Mouse (Mus musculus): ENCODE measurements around the gene Tcf12. TPM values are rescaled to one million over a fixed set of nuclear protein-coding genes. Genes with fewer than 3 reads are reported as not detected.

Gene Tcf12
- total RNA-seq, 2 experiments from 2014 or later = 69.6 to 70.4 TPM

- intact Hi-C loops (cut with DNase I) = no loop called here
- DNase-seq = no peak
Measured at GRCm38 (mm10) chr9:71931965-71932364, 179.7 kb downstream of the Tcf12 start.

DNA sequence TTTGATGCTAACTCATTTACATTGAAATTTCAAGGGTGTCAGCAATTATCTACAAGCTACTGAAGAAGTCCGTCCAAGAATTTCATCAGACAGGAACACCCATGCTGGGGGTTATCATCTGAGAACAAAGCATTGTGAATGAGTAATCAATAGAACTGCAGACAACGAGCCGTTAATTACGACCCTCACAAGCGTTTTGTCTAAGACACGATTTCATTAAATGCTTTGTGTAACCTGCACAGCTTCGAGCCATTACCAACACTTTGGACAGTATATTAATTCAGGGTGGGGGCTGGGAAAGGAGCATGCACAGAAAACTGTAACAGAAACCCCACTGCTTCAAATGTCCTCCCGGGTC is 180.3 kb downstream of the Tcf12 start:
- no peak for DNase-seq
- intact Hi-C loops (cut with DNase I) = no loop called here

GRCm38 (mm10) chr9:71930431-71931357 is 181.0 kb downstream of the Tcf12 start:
- intact Hi-C loops (cut with DNase I) = no loop called here
- DNase-seq = no peak

DNA sequence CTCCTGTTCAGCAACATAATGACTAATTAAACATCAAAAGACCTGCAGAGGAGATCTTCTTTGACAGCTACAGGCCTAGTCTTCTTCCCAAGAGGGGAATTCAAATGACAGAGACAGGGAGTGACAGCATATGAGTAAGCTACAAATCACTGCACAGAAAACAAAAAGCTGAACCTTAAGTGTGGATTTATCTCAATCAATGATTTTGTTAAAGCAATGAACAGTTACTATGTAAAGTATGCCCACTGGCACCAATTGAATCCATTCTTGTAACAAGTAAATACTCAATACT is 195.1 kb downstream of the Tcf12 start:
- no peak for DNase-seq
- intact Hi-C loops (cut with DNase I) = no loop called here

DNA sequence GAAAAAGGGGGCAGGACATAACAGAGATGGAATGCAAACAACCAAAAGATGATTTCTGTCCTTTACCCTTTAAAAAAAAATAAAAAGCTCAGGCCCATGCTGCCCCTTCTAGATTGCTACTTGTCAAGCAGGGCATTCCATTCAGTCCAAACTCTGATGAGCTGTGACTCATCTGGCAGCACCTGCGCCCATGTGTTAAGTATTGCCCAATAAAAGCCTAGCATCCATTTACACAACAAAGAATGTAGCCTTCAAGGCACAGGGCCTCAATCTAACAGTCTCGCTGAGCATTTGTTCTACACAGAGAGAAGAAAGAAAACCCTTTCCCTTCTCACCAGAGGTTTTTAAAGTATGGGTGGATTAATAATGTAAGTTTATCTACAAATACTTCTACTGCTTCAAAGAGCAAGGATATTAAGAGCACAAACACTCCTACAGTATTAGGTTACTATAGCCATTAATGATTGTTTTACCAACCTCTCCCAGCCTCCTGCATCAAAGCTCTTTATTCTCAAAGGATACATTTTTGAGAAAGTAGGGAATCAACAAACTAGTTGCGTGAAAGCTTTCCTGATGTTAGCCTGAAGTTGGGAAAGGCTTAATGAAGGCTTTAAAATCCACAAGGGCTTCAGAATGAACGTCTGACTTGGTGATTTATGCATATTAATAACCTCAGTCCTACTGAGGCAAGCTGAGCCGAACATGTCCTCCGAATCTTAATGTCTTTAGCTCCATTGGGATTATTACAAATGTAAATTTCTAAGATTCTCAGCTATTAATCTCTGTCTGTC is 195.6 kb downstream of the Tcf12 start:
- intact Hi-C loops (cut with DNase I) = no loop called here
- DNase-seq = peak; percentile 24 to 36

DNA sequence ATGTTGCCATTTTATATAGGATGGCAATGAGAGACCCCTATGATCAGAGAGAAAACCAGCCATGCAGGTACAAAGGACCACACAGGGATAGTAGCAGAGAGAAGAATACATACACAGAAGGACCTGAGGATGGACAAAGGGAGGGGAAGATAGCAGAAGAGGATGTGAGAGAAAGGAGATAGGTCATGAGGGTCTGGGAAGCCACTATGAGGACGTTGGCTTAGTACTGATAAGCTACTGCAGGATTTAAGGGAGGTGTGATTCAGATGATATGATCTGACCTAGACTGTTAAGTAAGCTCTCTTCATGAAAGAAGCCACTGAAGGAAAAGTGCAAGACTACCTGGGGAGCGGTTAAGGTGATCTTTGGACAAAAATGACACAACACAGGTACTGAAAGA is 205.1 kb downstream of the Tcf12 start:
- DNase-seq = no peak
- intact Hi-C loops (cut with DNase I) = loop anchor here (5.0 kb wide), 1 partner anchor 51 kb away; no protein-coding TSS in a partner anchor

DNA sequence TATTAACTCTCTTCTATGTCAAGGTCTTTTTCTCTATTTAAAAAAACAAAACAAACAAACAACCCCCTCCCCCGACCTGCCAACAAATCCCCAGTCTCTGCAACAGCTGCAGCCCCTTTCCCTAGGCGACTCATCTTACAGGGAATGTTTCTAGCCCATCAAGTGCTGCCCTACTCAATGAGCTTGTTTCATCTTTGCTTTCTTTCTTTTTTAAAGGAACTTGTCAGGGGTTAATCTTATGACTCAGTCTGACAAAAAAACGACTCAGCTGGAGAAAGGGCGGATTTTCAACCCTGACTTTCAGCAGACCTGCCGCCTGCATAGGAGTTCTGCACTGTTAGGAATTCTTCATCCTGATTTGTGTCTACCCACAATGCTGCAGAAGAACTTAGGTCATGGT is 212.8 kb downstream of the Tcf12 start:
- DNase-seq = no peak
- intact Hi-C loops (cut with DNase I) = no loop called here

DNA sequence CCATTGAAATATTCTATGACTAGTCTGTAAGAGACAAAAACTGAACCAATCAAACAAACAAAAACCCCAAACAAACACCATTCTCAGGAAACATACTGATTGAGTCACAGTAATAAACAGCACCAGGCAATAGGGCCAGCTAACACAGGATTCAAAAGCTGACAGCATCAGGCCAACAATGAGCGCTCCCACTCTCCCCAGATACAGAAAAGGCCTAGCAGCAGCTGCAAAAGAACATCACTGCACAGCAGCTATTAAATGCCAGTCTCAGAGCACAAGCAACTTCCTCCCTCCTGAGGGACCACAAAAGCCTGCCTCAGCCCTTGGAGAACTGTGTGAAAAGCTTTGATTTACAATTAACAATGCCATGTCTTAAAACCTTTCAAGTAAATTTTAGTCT is 214.3 kb downstream of the Tcf12 start:
- intact Hi-C loops (cut with DNase I) = no loop called here
- peak; percentile 30 to 38 for DNase-seq

DNA sequence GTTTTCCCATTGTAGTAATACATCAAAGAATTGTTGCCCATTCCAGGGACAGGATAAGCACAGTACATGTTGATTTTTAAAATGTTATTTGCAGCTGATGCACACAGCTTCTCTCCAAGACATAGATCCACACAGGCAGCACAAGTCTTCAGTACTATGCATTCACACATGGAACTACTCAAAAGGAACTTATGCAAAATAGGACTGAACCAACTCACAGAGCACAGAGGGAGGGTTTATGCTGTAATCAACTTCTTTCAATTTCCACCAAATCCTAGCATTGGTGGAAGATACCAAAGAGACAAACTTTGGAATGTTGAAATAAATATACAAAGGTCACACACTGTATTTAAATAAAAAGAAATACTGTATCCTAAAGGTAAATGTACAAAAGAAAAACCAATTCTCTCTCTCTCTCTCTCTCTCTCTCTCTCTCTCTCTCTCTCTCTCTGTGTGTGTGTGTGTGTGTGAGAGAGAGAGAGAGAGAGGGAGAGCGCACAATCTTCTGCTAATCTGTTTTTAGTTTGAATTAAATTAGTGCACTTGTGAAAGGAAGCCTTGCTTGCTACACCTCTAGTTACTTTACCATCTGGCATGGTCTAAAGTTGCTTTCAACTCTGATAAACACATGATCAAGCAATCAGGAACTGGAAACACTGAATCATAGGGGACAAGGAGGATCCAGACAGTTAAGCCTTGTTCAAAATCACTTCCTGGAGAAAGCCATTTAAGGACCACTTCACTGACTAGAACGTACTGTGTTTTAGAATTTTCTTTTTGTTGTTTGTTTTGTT is 215.5 kb downstream of the Tcf12 start:
- intact Hi-C loops (cut with DNase I) = no loop called here
- peak; percentile 35 to 36 for DNase-seq

- no peak for DNase-seq
- intact Hi-C loops (cut with DNase I) = no loop called here
Measured at GRCm38 (mm10) chr9:71895291-71895690, 216.4 kb downstream of the Tcf12 start.

GRCm38 (mm10) chr9:71894943-71895286 is 216.8 kb downstream of the Tcf12 start:
- DNase-seq = no peak
- intact Hi-C loops (cut with DNase I) = no loop called here

DNA sequence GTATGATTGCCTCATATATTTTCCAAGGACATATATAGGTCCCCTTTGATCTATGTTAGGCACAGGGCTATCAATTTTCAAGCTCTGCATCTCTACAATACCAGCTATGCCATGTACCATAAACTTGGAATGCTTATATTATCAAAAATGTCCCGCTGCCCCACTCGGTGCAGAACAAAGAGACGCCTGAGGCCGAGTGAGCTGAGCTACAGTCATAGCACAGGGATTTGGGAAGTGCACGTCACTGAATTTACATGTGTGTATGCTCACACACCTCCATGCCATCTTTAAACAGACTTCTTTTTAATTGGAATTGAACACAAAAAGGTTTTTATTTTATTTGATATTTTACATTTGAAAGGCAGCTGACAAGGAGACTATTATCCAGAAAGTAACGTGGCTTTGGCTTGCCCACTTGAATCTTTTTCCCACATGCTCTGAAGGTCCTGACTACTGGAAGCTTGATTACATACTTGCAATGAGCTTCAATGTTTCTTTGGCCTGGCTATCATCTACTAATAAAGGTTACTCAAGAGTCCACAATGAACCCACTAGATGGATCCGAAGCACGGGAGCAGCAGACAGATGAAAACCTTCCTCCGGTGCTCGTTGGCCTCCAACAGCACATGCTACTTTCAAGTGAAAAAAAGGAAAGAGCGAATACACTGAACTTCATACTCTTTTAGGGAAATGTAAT is 217.3 kb downstream of the Tcf12 start:
- intact Hi-C loops (cut with DNase I) = no loop called here
- DNase-seq = no peak

DNA sequence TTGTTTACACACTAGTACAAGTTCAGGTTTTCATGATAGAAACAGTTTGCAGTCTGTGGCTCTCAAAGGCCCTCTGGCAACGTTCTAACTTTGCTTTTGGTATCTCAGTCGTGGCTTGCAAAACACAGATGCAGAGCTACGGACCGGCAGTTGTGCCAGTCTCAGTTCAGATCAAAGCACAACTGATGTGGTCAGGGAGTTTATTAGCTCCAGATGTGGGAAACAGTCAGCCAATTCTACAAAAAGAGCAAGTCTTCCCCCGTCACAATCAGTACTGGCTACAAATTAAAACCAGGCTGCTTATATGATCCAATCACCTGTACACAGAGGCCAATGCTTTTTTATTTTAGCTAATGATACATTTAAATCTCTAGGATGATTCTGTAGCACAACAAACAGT is 223.2 kb downstream of the Tcf12 start:
- no peak for DNase-seq
- intact Hi-C loops (cut with DNase I) = no loop called here

DNA sequence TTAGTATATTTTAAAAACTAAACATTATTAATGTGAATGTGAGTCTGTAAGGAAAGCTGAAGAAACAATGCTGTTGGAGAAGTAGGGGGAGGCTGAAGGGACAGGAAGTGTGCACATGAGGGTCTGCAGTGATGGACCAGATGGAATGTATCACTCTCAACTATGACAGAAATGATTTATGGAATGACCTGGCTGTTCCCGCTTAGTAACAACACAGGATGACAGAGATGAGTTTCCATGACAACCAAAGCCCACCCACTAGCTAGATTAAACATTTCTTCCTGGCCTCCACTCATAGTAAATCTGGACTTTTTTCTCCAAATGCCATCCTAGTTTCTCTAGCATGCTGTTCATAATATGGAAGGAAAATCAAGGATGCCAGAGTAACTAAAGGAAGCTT is 231.0 kb downstream of the Tcf12 start:
- intact Hi-C loops (cut with DNase I) = no loop called here
- DNase-seq = no peak

- no peak for DNase-seq
- intact Hi-C loops (cut with DNase I) = no loop called here
Measured at GRCm38 (mm10) chr9:71879972-71880371, 231.7 kb downstream of the Tcf12 start.

GRCm38 (mm10) chr9:71879415-71879814 is 232.3 kb downstream of the Tcf12 start:
- DNase-seq = no peak
- intact Hi-C loops (cut with DNase I) = no loop called here

DNA sequence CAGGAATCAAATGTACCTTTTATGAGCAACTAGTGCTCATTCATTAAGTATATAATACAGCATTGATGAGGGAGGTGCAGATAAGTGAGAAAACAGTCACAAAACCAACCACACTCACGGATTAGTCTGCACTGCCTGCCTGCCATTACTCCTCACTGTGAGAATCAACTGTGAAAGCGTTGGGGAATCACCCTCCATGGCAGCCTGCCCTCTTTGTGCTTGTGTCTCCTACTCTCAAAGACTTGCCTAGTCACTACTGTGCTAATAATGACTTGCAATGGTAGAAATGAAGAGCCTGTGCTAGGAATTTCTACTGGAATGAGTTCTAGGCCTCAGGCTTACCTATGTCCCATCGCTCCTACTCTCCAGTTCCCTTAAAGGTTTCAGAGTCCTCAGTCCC is 233.8 kb downstream of the Tcf12 start:
- no peak for DNase-seq
- intact Hi-C loops (cut with DNase I) = no loop called here

GRCm38 (mm10) chr9:71874761-71875160 is 236.9 kb downstream of the Tcf12 start:
- intact Hi-C loops (cut with DNase I) = no loop called here
- DNase-seq = peak in 1 of 2 experiments; percentile 19

DNA sequence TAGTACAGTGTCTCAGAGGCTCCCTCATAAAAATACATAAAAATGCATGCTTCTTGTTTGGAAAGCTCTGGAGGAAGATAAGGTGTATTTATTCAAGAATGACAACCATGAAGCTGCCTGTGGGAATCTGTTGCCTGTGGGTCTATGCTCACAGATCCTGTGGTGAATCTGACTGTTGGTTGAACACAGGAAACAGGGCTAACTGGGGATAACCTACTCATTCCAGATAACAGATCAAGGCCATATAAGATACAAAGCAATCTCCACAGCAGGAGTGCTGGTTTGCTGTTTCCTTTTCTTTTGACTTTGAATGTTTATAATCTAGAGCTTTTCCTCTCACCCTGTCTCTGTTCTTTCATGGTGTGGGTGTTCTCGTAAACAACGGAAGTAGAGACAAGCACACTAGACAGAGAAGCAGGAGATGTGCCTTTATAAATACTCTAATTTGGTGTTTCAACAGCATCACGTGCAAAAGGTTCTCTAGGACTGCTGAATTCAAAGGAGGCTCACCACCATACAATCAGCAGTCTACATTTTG is 237.6 kb downstream of the Tcf12 start:
- no peak for DNase-seq
- intact Hi-C loops (cut with DNase I) = no loop called here

DNA sequence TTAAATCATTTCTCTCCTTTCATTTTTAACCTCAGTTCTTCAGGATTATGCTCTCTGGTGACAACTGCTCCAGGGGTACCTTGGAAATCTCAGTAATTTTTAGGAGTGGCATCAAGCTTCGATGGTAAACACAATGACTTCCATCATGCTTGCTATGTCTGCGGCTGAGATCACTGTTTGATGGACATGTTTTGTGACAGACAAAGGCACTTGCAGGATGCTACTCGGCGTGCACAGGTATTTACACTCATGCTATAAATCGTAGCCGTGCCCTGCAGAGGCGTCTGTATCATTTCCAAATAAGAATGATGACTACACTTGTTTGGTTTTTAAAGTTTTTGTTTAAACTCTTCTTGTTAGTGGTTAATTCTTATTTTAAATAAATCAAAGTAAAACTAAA is 248.3 kb downstream of the Tcf12 start:
- DNase-seq = no peak

DNA sequence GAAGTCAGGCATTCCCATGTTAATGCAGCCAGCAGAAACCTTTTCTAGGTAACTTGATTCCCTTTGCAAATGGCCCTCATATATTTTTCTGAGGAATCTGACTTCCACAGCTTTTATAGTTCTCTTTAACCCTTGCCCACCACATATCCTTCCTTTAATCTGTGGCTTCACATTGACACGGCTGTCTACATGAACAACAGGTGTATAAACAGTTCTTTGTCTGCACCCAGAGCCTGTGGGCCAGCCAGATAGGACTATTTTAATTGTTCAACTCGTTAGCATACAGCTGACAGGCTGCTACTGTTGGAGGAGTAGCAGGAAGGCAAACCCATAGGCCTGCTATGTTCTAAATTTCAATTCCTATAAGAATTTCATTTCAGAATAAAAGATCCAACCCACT is 250.0 kb downstream of the Tcf12 start:
- intact Hi-C loops (cut with DNase I) = no loop called here
- DNase-seq = no peak

More for the DNA sequence above, 248.3 kb downstream of the Tcf12 start:
- intact Hi-C loops (cut with DNase I) = no loop called here

Measured in heart, postnatal 10 days (tissue).